ENCODE assay signal across 19 mouse cellular contexts in the genomic region with DNA sequence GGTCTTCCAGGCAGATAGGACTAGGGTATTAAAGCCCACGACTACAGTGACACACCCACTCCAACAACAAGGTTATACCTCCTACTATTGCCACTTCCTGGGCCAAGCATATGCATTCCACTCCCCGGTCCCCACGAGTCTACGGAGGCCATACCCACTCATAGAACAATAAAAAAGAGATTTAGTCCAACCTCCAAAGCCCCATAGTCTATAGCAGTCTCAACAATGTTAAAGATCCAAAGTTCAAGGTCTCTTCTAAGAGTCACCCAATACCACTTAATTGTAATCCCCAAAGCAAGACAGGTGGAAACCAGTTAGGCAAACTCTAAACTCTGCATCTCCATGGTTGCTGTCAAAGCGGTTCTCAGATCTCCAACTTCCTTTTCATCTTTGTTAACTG.
"Had no signal": no experiment of that assay in that cellular context is flagged by ENCODE, and none has a peak within 500 bp of the region (broad histone marks: within the 10 kb centered on the region; RNA-seq: fewer than 3 reads in every experiment).

No protein-coding gene starts in this region.

- H3K4me3 ChIP-seq: kidney, embryonic 15.5 days; left cerebral cortex, adult 2 months; liver, embryonic 13.5 days; midbrain, embryonic 12.5 days; midbrain, embryonic 15.5 days; neural tube, embryonic 12.5 days; neural tube, embryonic 15.5 days; stomach, embryonic 15.5 days had no signal

- H3K9ac ChIP-seq: kidney, embryonic 15.5 days; liver, embryonic 13.5 days; midbrain, embryonic 12.5 days; midbrain, embryonic 15.5 days; neural tube, embryonic 12.5 days; neural tube, embryonic 15.5 days; stomach, embryonic 15.5 days had no signal

- ATAC-seq: midbrain, embryonic 15.5 days had no signal

- H3K27ac ChIP-seq: kidney, embryonic 15.5 days; left cerebral cortex, adult 2 months; liver, embryonic 13.5 days; midbrain, embryonic 12.5 days; midbrain, embryonic 15.5 days; neural tube, embryonic 12.5 days; neural tube, embryonic 15.5 days; stomach, embryonic 15.5 days had no signal

- H3K9me3 ChIP-seq: kidney, embryonic 15.5 days; liver, embryonic 13.5 days; midbrain, embryonic 12.5 days; midbrain, embryonic 15.5 days; neural tube, embryonic 12.5 days; neural tube, embryonic 15.5 days; stomach, embryonic 15.5 days had no signal

- H3K27me3 ChIP-seq: kidney, embryonic 15.5 days; liver, embryonic 13.5 days; midbrain, embryonic 12.5 days; midbrain, embryonic 15.5 days; neural tube, embryonic 12.5 days; neural tube, embryonic 15.5 days; stomach, embryonic 15.5 days had no signal

- DNase-seq: kidney, postnatal 10 days; kidney, postnatal 36 days; layer of hippocampus, postnatal 36 days; liver, embryonic 13.5 days; lung, adult 2 months; lung, postnatal 14 days; lung, postnatal 4 days; right cerebral cortex, adult 18-20 months; right cerebral cortex, postnatal 25 days; spleen, adult 18-20 months; thymus, adult 18-20 months; thymus, postnatal 36 days had no signal

- H3K4me2 ChIP-seq: kidney, embryonic 15.5 days; liver, embryonic 13.5 days; midbrain, embryonic 12.5 days; midbrain, embryonic 15.5 days; neural tube, embryonic 12.5 days; neural tube, embryonic 15.5 days; stomach, embryonic 15.5 days had no signal

- H3K4me1 ChIP-seq: liver, embryonic 13.5 days; midbrain, embryonic 12.5 days; midbrain, embryonic 15.5 days; neural tube, embryonic 12.5 days; neural tube, embryonic 15.5 days; stomach, embryonic 15.5 days had no signal
